Mouse (Mus musculus): ENCODE measurements around the gene 1110008L16Rik. TPM values are rescaled to one million over a fixed set of nuclear protein-coding genes. Genes with fewer than 3 reads are reported as not detected.
"Not testable (repeated sequence)": the region's sequence is repeated elsewhere in the genome, so short reads cannot be mapped to it uniquely, and the experiment has no call there.

The 1110008L16Rik gene
- polyA plus RNA-seq, 1 experiment from 2014 or later = 18.5 TPM

GRCm38 (mm10) chr12:55325702-55326101 is 26.3 kb downstream of the 1110008L16Rik start:
- no peak overlapping the region for H3K4me3 ChIP-seq (ENCODE audit: low read length)
- WGBS = 87% methylated on average over 7 of the region's 7 CpGs

GRCm38 (mm10) chr12:55328784-55329183 is 29.4 kb downstream of the 1110008L16Rik start:
- Histone ChIP-seq H3K4me1 (ENCODE audit: control insufficient read depth, insufficient read depth, low read length) (no peaks in the 10 kb centered on the region), H3K36me3 (ENCODE audit: control insufficient read depth, insufficient read depth, low read length) (0 out of 2 replicates have a peak, but pooled peaks cover 3% of the 10 kb centered on the region), H3K9me3 (ENCODE audit: control insufficient read depth, low read length) (no peaks in the 10 kb centered on the region), H3K4me2 (ENCODE audit: low read depth, low read length) (no peak overlapping the region), H3K9ac (ENCODE audit: low read depth, low read length) (no peak overlapping the region), H3K27ac (ENCODE audit: low read length) (no peak overlapping the region), H3K4me3 (ENCODE audit: low read length) (no peak overlapping the region), H3K27me3 (replicated peaks; ENCODE audit: control insufficient read depth, insufficient read depth, low read length) (no peaks in the 10 kb centered on the region)
- 86% methylated on average over 4 of the region's 4 CpGs for WGBS
- ATAC-seq = no peak

More at GRCm38 (mm10) chr12:55325702-55326101, 26.3 kb downstream of the 1110008L16Rik start:
- Histone ChIP-seq H3K27ac (ENCODE audit: low read length) (no peak overlapping the region), H3K9ac (ENCODE audit: low read depth, low read length) (no peak overlapping the region), H3K9me3 (ENCODE audit: control insufficient read depth, low read length) (no peaks in the 10 kb centered on the region), H3K4me1 (ENCODE audit: control insufficient read depth, insufficient read depth, low read length) (no peaks in the 10 kb centered on the region), H3K36me3 (ENCODE audit: control insufficient read depth, insufficient read depth, low read length) (no peaks in the 10 kb centered on the region), H3K4me2 (ENCODE audit: low read depth, low read length) (no peak overlapping the region), H3K27me3 (replicated peaks; ENCODE audit: control insufficient read depth, insufficient read depth, low read length) (no peaks in the 10 kb centered on the region)
- no peak for ATAC-seq

- Histone ChIP-seq H3K36me3 (ENCODE audit: control insufficient read depth, insufficient read depth, low read length) (0 out of 2 replicates have a peak, but pooled peaks cover 3% of the 10 kb centered on the region), H3K4me1 (ENCODE audit: control insufficient read depth, insufficient read depth, low read length) (no peaks in the 10 kb centered on the region), H3K9ac (ENCODE audit: low read depth, low read length) (no peak overlapping the region), H3K4me2 (ENCODE audit: low read depth, low read length) (no peak overlapping the region), H3K9me3 (ENCODE audit: control insufficient read depth, low read length) (no peaks in the 10 kb centered on the region), H3K27ac (ENCODE audit: low read length) (no peak overlapping the region), H3K4me3 (ENCODE audit: low read length) (no peak overlapping the region), H3K27me3 (replicated peaks; ENCODE audit: control insufficient read depth, insufficient read depth, low read length) (no peaks in the 10 kb centered on the region)
- ATAC-seq = no peak
- 90% methylated on average over 7 of the region's 7 CpGs for WGBS
Measured at GRCm38 (mm10) chr12:55329351-55329750, 30.0 kb downstream of the 1110008L16Rik start.

- H3K9me3 ChIP-seq (ENCODE audit: control insufficient read depth, low read length) = no peaks in the 10 kb centered on the region
- H3K27ac ChIP-seq (ENCODE audit: low read length) = no peak overlapping the region
- no peak overlapping the region for H3K4me2 ChIP-seq (ENCODE audit: low read depth, low read length)
- H3K27me3 ChIP-seq (replicated peaks; ENCODE audit: control insufficient read depth, insufficient read depth, low read length) = no peaks in the 10 kb centered on the region
- H3K9ac ChIP-seq (ENCODE audit: low read depth, low read length) = no peak overlapping the region
- H3K4me1 ChIP-seq (ENCODE audit: control insufficient read depth, insufficient read depth, low read length) = no peaks in the 10 kb centered on the region
- 80% methylated on average over 7 of the region's 7 CpGs for WGBS
- H3K36me3 ChIP-seq (ENCODE audit: control insufficient read depth, insufficient read depth, low read length) = 0 out of 2 replicates have a peak, but pooled peaks cover 3% of the 10 kb centered on the region
- no peak overlapping the region for H3K4me3 ChIP-seq (ENCODE audit: low read length)
- ATAC-seq = no peak
Measured at GRCm38 (mm10) chr12:55333662-55334061, 34.3 kb downstream of the 1110008L16Rik start.

GRCm38 (mm10) chr12:55338490-55338889 is 39.1 kb downstream of the 1110008L16Rik start:
- 92% methylated on average over 1 of the region's 2 CpGs for WGBS
- H3K4me1 ChIP-seq (ENCODE audit: control insufficient read depth, insufficient read depth, low read length) = not testable (repeated sequence)

GRCm38 (mm10) chr12:55343045-55343444 is 43.7 kb downstream of the 1110008L16Rik start:
- not testable (repeated sequence) for H3K4me2 ChIP-seq (ENCODE audit: low read depth, low read length); H3K4me1 ChIP-seq (ENCODE audit: control insufficient read depth, insufficient read depth, low read length); H3K9me3 ChIP-seq (ENCODE audit: control insufficient read depth, low read length); H3K27ac ChIP-seq (ENCODE audit: low read length); H3K27me3 ChIP-seq (replicated peaks; ENCODE audit: control insufficient read depth, insufficient read depth, low read length); H3K9ac ChIP-seq (ENCODE audit: low read depth, low read length); H3K36me3 ChIP-seq (ENCODE audit: control insufficient read depth, insufficient read depth, low read length); H3K4me3 ChIP-seq (ENCODE audit: low read length); ATAC-seq
- 54% methylated on average over 1 of the region's 1 CpGs for WGBS

More at GRCm38 (mm10) chr12:55338490-55338889, 39.1 kb downstream of the 1110008L16Rik start:
- H3K9me3 ChIP-seq (ENCODE audit: control insufficient read depth, low read length); H3K4me3 ChIP-seq (ENCODE audit: low read length); H3K9ac ChIP-seq (ENCODE audit: low read depth, low read length); H3K4me2 ChIP-seq (ENCODE audit: low read depth, low read length); H3K27me3 ChIP-seq (replicated peaks; ENCODE audit: control insufficient read depth, insufficient read depth, low read length); ATAC-seq; H3K27ac ChIP-seq (ENCODE audit: low read length); H3K36me3 ChIP-seq (ENCODE audit: control insufficient read depth, insufficient read depth, low read length): not testable (repeated sequence)

GRCm38 (mm10) chr12:55343998-55344397 is 44.6 kb downstream of the 1110008L16Rik start:
- WGBS = 81% methylated on average over 11 of the region's 11 CpGs
- no peak overlapping the region for H3K27ac ChIP-seq (ENCODE audit: low read length)
- ATAC-seq = no peak
- no peaks in the 10 kb centered on the region for H3K4me1 ChIP-seq (ENCODE audit: control insufficient read depth, insufficient read depth, low read length)
- no peaks in the 10 kb centered on the region for H3K9me3 ChIP-seq (ENCODE audit: control insufficient read depth, low read length)
- H3K9ac ChIP-seq (ENCODE audit: low read depth, low read length) = no peak overlapping the region
- H3K4me3 ChIP-seq (ENCODE audit: low read length) = no peak overlapping the region
- H3K27me3 ChIP-seq (replicated peaks; ENCODE audit: control insufficient read depth, insufficient read depth, low read length) = no peaks in the 10 kb centered on the region
- no peak overlapping the region for H3K4me2 ChIP-seq (ENCODE audit: low read depth, low read length)
- no peaks in the 10 kb centered on the region for H3K36me3 ChIP-seq (ENCODE audit: control insufficient read depth, insufficient read depth, low read length)

GRCm38 (mm10) chr12:55344583-55344982 is 45.2 kb downstream of the 1110008L16Rik start:
- no peak for ATAC-seq
- H3K9me3 ChIP-seq (ENCODE audit: control insufficient read depth, low read length) = no peaks in the 10 kb centered on the region
- no peak overlapping the region for H3K4me2 ChIP-seq (ENCODE audit: low read depth, low read length)
- no peak overlapping the region for H3K27ac ChIP-seq (ENCODE audit: low read length)
- H3K4me3 ChIP-seq (ENCODE audit: low read length) = no peak overlapping the region
- H3K36me3 ChIP-seq (ENCODE audit: control insufficient read depth, insufficient read depth, low read length) = no peaks in the 10 kb centered on the region
- H3K27me3 ChIP-seq (replicated peaks; ENCODE audit: control insufficient read depth, insufficient read depth, low read length) = no peaks in the 10 kb centered on the region
- H3K4me1 ChIP-seq (ENCODE audit: control insufficient read depth, insufficient read depth, low read length) = no peaks in the 10 kb centered on the region
- H3K9ac ChIP-seq (ENCODE audit: low read depth, low read length) = no peak overlapping the region
- 78% methylated on average over 13 of the region's 13 CpGs for WGBS

- no peak overlapping the region for H3K4me3 ChIP-seq (ENCODE audit: low read length)
- no peak overlapping the region for H3K27ac ChIP-seq (ENCODE audit: low read length)
- H3K27me3 ChIP-seq (replicated peaks; ENCODE audit: control insufficient read depth, insufficient read depth, low read length) = no peaks in the 10 kb centered on the region
- H3K4me2 ChIP-seq (ENCODE audit: low read depth, low read length) = no peak overlapping the region
- ATAC-seq = peak; percentile 38; the same call in 1 of the 2 replicates
- no peaks in the 10 kb centered on the region for H3K9me3 ChIP-seq (ENCODE audit: control insufficient read depth, low read length)
- 39% methylated on average over 6 of the region's 6 CpGs for WGBS
- no peak overlapping the region for H3K9ac ChIP-seq (ENCODE audit: low read depth, low read length)
- no peaks in the 10 kb centered on the region for H3K4me1 ChIP-seq (ENCODE audit: control insufficient read depth, insufficient read depth, low read length)
- H3K36me3 ChIP-seq (ENCODE audit: control insufficient read depth, insufficient read depth, low read length) = no peaks in the 10 kb centered on the region
Measured at GRCm38 (mm10) chr12:55353423-55353822, 54.0 kb downstream of the 1110008L16Rik start.

GRCm38 (mm10) chr12:55354904-55355303 is 55.5 kb downstream of the 1110008L16Rik start:
- Histone ChIP-seq H3K4me3 (ENCODE audit: low read length) (no peak overlapping the region), H3K9me3 (ENCODE audit: control insufficient read depth, low read length) (no peaks in the 10 kb centered on the region), H3K9ac (ENCODE audit: low read depth, low read length) (no peak overlapping the region), H3K4me2 (ENCODE audit: low read depth, low read length) (no peak overlapping the region), H3K27me3 (replicated peaks; ENCODE audit: control insufficient read depth, insufficient read depth, low read length) (no peaks in the 10 kb centered on the region), H3K27ac (ENCODE audit: low read length) (no peak overlapping the region), H3K4me1 (ENCODE audit: control insufficient read depth, insufficient read depth, low read length) (no peaks in the 10 kb centered on the region), H3K36me3 (ENCODE audit: control insufficient read depth, insufficient read depth, low read length) (no peaks in the 10 kb centered on the region)
- ATAC-seq = peak; percentile 55; the same call in 1 of the 2 replicates
- WGBS = 57% methylated on average over 4 of the region's 4 CpGs
